Mouse (Mus musculus) megakaryocyte, embryonic 14.5 days (primary cell): ENCODE results near the gene Prdx1.

Experiments
- FLI1 ChIP-seq: IDR thresholded peaks from 2 replicates; pipeline ENCODE4 v1.6.1; 2012; ENCODE audit warnings: low read length, inconsistent platforms, mixed read lengths
- GATA1 ChIP-seq: IDR thresholded peaks from 3 replicates; pipeline ENCODE4 v1.6.1; 2012; ENCODE audit warnings: mixed read lengths, low read length, inconsistent platforms, borderline replicate concordance

- TF ChIP-seq GATA1, result no peak
- TF ChIP-seq FLI1, result no peak
Observed at GRCm38 (mm10) chr4:116659474-116659873, 25.9 kb upstream of the Prdx1 start.
